Mouse (Mus musculus) midbrain, embryonic 10.5 days (tissue): ENCODE results near the gene Olfr1046. TPM values are rescaled to one million over a fixed set of nuclear protein-coding genes. Genes with fewer than 3 reads are reported as not detected.

Experiments
- polyA plus RNA-seq: library from polyadenylated mRNA; unstranded; fragments of >200 nt; fragmentation: Nextera tagmentation; extraction: Ambion mirVana; gene quantifications from 2 replicates; pipeline ENCODE4 v1.2.1, GENCODE M21; 2016

The Olfr1046 gene
- polyA plus RNA-seq, 1 experiment from 2014 or later = not detected

Other genes starting within 250 kb of the Olfr1046 start
- not detected in 2 replicates for gene Olfr1029, start 245.4 kb downstream of the Olfr1046 start, polyA plus RNA-seq
- gene Olfr1030, start 240.0 kb downstream of the Olfr1046 start, polyA plus RNA-seq = not detected in 2 replicates
- gene Olfr1031, start 229.0 kb downstream of the Olfr1046 start, polyA plus RNA-seq = not detected in 2 replicates
- not detected in 2 replicates for gene Olfr1032, start 213.8 kb downstream of the Olfr1046 start, polyA plus RNA-seq
- not detected in 2 replicates for gene Olfr1033, start 198.7 kb downstream of the Olfr1046 start, polyA plus RNA-seq
- gene Olfr1034, start 173.5 kb downstream of the Olfr1046 start, polyA plus RNA-seq = not detected in 2 replicates
- not detected in 2 replicates for gene Olfr1036, start 145.3 kb downstream of the Olfr1046 start, polyA plus RNA-seq
- gene Olfr1037, start 131.9 kb downstream of the Olfr1046 start, polyA plus RNA-seq = not detected in 2 replicates
- not detected in 2 replicates for gene Olfr1039, start 83.4 kb downstream of the Olfr1046 start, polyA plus RNA-seq
- gene Olfr1040, start 72.6 kb downstream of the Olfr1046 start, polyA plus RNA-seq = not detected in 2 replicates
- not detected in 2 replicates for gene Olfr1042, start 57.5 kb downstream of the Olfr1046 start, polyA plus RNA-seq
- gene Olfr1043, start 51.8 kb downstream of the Olfr1046 start, polyA plus RNA-seq = not detected in 2 replicates
- gene Olfr1044, start 41.5 kb downstream of the Olfr1046 start, polyA plus RNA-seq = not detected in 2 replicates
- not detected in 2 replicates for gene Olfr52, start 33.6 kb downstream of the Olfr1046 start, polyA plus RNA-seq
- not detected in 2 replicates for gene Olfr1045, start 16.3 kb downstream of the Olfr1046 start, polyA plus RNA-seq
- not detected in 2 replicates for gene Olfr1047, start 12.1 kb upstream of the Olfr1046 start, polyA plus RNA-seq
- gene Olfr1048, start 21.0 kb upstream of the Olfr1046 start, polyA plus RNA-seq = not detected in 2 replicates
- gene Olfr1049, start 39.0 kb upstream of the Olfr1046 start, polyA plus RNA-seq = not detected in 2 replicates
- not detected in 2 replicates for gene Olfr1051, start 59.8 kb upstream of the Olfr1046 start, polyA plus RNA-seq
- not detected in 2 replicates for gene Olfr1052, start 73.1 kb upstream of the Olfr1046 start, polyA plus RNA-seq
- gene Olfr1053, start 96.0 kb upstream of the Olfr1046 start, polyA plus RNA-seq = not detected in 2 replicates
- not detected in 2 replicates for gene Olfr1054, start 116.1 kb upstream of the Olfr1046 start, polyA plus RNA-seq
- not detected in 2 replicates for gene Olfr1055, start 131.0 kb upstream of the Olfr1046 start, polyA plus RNA-seq
- not detected in 2 replicates for gene Olfr1056, start 143.2 kb upstream of the Olfr1046 start, polyA plus RNA-seq
- gene Olfr1057, start 159.1 kb upstream of the Olfr1046 start, polyA plus RNA-seq = not detected in 2 replicates
- not detected in 2 replicates for gene Olfr1058, start 169.2 kb upstream of the Olfr1046 start, polyA plus RNA-seq
- gene Olfr1061, start 194.7 kb upstream of the Olfr1046 start, polyA plus RNA-seq = not detected in 2 replicates
- gene Olfr1062, start 207.4 kb upstream of the Olfr1046 start, polyA plus RNA-seq = not detected in 2 replicates
- gene Olfr1065, start 231.3 kb upstream of the Olfr1046 start, polyA plus RNA-seq = not detected in 2 replicates
- not detected in 2 replicates for gene Olfr1066, start 237.0 kb upstream of the Olfr1046 start, polyA plus RNA-seq